Mouse (Mus musculus) liver (tissue): ENCODE measurements at regions not wholly inside any gene's neighbourhood (a gene's known extent, or its start where the extent isn't known, plus 50 kb on each side); places are given as distances from the start of the nearest gene placed in this dataset.

Experiments
- DNase-seq: peaks from one replicate; pipeline ENCODE4 v3.0.0-alpha.2; 2020; ENCODE audit warnings: mixed read lengths

DNA sequence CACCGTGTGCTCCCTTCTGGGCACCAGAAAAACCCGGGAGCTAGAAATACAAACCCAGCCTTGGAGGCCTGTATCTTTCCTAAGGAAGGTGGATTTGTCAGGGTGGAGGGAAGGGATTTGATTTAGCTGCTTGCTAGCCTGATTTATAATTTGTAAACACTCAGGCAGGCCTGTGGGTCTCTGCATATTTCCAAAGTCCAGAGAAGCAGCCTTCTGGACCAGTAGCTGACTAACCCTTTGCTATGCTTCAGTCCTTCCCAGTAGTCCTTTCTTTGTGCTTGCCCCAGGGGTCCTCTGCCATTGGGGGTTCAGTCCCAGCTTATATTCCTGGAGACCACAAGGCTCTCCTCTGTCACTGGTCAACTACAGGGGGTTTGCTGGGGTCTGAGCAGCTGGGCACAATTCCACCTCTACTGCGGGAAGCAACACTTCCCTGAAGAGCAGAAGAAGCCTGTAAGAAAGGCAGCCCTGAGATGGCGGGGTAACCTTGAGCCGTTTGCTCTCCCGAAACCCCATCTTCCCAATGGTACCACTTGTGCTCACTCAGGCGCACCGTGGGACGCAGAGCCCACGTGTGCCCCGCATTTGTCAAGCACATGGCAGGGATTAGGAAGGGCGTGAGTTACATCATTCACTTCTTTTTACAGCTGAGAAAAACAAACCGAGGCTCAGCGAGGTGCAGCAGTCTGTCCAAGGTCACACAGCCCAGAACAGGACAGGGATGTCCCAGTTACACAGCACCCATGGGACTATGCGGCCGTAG, 85.7 kb downstream of the 1700001O22Rik start:
- DNase-seq = no peak

DNA sequence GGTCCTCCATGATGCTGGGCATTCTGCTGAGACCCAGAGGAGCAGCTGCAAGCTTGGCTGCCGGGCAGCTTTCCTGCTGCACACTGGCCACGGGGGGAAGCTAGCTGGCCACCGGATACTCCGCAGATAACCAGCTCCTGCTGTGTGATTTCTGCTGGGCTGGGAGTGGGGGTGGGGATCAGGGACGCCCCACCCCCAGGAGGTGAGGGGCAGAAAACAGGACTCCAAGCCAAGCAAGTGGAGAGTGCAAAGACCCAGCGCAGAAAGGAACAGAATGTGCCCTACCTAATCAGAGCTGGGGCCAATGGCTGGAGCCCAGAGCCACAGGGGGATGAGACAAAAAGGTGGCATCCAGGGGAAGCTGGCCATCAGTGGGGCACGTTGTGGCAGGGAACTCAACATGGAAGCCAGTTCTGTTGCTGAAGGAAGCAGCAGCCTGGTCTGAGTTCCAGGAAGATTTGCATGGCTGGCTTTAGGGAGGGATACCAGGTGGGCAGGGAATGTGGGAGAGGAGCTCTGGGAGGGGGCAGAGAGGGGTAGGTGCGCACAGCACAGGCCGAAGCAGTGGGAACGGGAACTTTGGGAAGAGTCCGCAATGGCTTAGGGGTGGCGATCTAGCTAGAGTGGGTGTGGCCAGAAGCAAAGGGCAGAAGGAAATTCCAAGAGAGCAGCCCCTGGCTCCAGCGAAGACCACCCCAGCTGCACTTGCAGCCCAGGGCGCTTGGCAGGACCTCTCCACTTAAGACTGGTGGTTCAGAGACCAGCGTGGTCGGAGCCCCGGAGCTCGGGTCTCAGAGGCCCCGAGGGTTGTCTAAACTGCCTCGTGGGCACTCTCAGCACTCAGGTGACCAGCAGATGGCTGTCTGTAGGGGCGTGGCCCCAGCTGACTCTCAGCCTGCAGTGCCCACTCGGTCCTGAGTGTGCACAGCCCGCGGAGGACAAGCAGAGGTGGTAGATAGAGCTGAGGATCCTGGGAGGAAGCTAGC, 86.6 kb downstream of the 1700001O22Rik start:
- peak; percentile 58 for DNase-seq

GRCm38 (mm10) chr2:30715720-30716310, 87.6 kb downstream of the 1700001O22Rik start:
- DNase-seq = no peak

GRCm38 (mm10) chr2:30713535-30713934, 89.9 kb downstream of the 1700001O22Rik start:
- no peak for DNase-seq

DNA sequence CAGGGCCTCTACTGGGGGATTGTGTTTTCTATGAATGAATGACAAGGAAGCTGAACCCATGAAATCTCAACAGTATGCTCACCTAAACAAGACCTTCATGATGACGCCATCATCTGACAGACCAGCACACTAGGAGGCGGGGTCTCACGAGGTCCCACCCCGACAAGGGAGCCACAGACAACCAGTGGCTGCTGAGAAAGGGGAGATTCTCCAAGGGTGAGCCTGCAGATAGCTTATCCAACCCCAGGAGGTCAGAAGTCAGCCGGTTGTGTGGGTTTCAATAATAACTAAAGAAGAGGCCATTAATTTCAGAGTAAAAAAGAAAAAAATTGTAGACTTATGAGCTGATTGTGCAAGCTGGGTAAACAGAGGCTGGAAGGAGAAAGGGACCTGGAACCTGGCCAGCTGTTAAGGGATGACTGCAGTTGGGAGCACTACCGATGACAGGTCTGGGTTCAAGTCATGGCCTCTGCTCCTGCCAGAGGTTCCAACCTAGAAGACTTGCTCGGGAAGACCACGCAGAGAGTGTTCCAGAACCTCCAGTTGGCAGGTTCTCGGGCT, 90.5 kb downstream of the 1700001O22Rik start:
- DNase-seq = no peak

DNA sequence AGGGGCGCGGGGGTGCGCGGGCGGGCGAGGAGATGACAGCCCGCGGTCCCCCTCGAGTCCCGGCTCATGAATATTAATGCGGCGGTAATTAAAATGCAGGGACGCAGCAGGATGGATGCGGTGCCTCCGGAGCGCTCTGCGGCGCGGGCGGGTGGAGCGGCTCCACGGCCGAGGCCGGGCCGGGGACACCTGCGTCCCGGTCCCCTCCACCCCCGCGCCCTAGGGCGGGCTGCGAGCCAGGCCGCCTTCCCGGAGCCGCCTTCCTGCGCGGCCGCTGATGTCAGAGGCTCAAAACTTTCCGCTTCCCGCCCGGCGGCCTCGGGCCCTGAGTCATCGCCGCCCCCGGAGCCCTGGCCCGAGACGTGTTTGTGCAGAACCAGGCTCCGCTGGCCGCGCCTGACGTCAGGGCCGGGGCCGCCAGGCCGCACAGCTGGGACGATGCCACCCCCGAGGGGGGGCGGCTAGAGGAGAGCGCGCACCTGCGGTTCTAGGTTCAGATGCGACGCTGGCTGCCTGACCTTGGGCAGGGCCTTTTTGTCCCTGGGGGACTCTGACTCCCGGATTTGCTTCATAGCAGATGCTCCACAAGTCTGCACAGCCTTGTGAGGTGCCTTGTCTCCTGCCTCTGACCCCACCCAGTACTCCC, 91.5 kb downstream of the 1700001O22Rik start:
- DNase-seq = peak; percentile 63

- no peak for DNase-seq
Observed at GRCm38 (mm10) chr2:30711476-30711852, 92.0 kb downstream of the 1700001O22Rik start.

GRCm38 (mm10) chr2:30710895-30711294, 92.6 kb downstream of the 1700001O22Rik start:
- no peak for DNase-seq

GRCm38 (mm10) chr2:30709386-30709884, 94.0 kb downstream of the 1700001O22Rik start:
- DNase-seq = no peak

DNA sequence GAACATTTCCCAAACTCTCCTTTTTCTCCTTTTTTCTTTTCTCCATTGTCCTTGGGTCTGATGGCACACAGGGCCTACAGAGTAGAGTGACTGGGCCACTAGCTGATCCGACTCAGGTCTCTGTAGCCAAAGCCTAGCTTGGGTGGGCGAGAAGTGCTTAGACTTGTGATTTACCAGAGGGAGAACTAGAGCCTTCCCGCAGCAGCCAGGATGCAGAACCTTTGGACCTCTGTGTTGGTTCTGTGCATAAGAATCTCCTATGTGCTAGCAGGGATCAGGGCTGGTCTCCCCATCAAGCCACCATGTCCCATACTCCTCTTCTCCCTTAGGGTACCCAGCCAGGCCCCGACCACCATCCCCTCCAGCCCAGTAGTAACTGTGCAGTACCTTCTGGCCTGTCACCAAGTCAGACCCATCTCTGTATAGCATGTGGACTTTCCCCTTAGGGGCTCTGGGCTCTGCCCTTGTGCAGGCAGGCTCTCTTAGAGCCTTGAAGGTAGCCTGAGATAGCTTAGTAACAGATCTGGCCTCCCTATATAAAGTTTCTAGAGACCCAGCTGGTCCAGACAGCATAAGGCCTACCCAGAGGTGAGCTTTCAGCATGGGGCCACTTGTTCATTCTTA, 94.6 kb downstream of the 1700001O22Rik start:
- no peak for DNase-seq

GRCm38 (mm10) chr2:30708001-30708683, 95.3 kb downstream of the 1700001O22Rik start:
- peak; percentile 69 for DNase-seq

DNA sequence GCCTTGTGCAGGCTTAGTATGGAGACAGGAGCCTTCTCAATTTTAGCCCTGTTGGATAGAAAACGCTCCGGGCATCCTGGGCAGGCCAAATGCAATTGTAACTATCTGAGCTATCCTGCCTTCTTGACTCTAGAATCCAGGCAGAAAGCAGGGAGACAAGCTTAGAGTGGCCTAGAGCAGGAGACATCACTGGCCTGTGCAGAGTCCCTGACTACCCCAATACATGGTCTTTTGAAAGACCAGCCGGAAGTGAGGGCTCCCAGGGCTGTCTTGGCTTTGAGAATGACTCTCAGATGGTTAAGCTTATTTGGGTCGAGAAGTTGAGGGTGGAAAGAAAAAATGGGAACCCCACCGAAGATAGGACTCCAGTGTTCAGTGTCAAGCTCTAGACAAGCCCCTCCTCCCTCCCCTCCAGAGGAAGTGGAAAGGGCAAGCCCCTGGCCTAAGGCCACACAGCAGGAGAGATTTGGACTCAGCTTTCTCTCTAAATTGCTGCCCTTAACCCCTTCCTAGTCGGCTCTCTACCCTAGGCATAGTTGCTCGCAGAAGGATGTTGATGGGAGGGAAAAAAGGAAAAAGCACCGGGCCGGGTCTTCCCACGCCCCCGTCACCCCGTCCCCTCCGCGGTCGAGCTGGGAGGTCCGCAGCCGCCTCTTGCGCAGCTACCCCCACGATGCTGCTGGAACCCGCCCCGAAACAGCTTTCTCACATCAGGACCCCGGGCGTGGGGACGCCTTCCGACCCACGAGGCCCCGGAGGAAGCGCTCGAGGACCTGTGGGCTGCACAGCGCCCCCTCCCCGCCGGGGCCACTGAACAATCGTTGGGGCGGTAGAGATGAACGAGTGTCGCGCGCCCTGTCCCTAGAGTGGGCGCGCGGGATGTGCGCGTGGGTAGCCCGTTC, 96.1 kb downstream of the 1700001O22Rik start:
- peak; percentile 39 for DNase-seq

GRCm38 (mm10) chr2:30706036-30706435, 97.4 kb downstream of the 1700001O22Rik start:
- DNase-seq = no peak

DNA sequence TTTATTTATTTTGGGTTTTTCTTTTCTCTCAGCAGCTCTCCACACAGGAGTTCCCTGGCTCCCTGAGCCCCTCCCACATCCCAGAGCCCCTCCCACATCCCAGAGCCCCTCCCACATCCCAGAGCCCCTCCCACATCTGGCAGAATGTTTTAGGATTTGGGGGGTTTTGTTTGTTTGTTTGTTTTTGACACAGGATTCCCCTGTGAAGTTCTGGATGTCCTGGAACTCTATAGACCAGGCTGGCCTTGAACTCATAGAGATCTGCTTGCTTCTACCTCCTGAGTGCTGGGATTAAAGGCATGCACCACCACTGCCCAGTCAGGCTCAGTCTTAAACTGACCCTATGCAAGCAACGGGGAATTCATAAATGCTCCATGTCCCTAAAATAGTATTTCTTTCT, 100.2 kb downstream of the 1700001O22Rik start:
- no peak for DNase-seq

GRCm38 (mm10) chr2:30702711-30703110, 100.8 kb downstream of the 1700001O22Rik start:
- no peak for DNase-seq

- DNase-seq = no peak
Observed at GRCm38 (mm10) chr2:30700890-30701289, 102.6 kb downstream of the 1700001O22Rik start.

DNA sequence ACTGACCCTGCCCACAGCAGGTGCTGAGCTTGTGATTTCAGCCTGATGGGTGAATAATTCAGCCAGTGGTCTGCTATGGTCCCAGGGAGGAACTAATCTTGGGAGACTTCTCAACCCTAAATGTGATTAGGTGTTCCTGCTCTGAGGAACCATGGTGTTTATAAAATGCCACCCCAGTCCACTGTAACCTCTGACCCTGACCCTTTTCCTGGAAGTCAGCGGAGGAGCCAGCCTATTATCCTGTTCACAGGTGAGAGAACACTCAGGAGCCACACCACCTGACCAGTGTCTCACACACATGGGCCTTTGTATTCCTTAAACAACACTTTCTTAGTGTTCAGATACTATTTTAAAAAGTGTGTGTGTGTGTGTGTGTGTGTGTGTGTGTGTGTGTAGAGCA, 103.0 kb downstream of the 1700001O22Rik start:
- no peak for DNase-seq

DNA sequence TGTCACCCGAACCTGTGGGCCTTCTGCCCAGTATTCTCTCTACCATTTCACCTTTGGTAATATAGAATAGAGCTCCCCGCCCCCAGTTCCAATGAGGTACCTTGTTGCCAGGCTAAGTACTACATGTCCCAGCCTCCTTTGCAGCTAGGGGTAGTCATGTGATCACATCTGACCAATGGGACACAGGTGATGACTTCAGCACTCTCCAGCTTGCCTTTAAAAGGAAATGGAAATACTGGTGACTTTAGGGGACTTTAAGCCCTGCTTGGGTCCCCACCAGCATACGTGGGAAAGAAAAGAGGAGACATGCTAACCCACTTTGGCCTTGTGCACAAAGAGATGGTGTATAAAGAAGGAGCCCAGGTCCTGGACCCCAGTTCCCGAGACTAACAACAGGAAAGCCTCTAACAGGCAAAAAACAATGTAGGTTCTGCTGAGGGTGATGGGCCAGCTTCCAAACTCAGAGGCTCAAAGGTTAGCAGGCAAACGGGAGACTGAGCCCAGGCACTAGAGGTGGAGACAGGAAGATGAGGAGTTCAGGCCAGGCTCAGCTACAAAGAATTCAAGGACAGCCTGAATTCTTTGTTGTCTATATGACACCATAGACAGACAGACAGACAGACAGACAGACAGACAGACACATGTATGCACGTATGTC, 103.5 kb downstream of the 1700001O22Rik start:
- DNase-seq = peak; percentile 55

DNA sequence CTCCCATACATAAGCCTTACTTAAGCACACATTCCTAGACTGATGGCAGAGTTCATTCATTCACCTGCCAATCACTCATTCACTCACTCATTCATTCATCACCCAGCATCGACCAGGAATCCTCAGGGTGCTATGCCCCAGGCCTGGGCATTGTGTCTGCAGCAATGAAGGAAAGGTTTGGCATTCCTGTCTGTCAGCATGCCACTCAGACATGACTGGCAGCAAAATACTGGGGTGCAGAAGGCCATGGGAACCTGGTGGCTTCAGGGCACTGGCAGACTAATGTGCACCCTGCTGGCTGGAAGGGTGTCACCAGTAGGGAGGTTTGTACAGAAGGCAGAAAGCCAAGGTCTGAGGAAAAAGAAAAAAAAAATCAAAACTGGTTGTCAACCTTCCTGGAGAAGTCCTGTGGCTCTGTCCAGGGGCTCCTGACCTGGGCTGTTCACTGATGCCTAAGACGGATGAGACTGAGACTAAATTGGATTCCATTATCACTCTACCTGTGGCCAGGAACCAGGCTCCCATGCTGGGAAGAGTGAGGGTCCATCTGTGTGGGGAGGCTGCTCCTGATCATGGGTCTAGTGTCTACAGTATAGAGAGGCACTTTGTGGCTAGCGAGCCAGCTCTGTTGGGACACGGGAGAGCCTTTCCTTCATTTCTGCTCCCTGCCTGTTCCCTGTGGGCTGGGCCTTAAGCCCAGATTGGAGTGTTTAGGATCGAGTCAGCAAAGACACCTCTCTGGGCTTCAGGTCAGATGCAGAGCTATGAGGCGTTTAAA, 104.1 kb downstream of the Cstad start:
- no peak for DNase-seq
